Mouse (Mus musculus) cerebellum, adult 9-10 months (tissue): ENCODE data around the gene Myo7a.
A peak's percentile ranks its signal among the peaks of the same experiment; 100 is the strongest.

ENCODE experiments used
- DNase-seq: peaks from one replicate; pipeline ENCODE4 v3.0.0; 2022

Myo7a gene

DNA sequence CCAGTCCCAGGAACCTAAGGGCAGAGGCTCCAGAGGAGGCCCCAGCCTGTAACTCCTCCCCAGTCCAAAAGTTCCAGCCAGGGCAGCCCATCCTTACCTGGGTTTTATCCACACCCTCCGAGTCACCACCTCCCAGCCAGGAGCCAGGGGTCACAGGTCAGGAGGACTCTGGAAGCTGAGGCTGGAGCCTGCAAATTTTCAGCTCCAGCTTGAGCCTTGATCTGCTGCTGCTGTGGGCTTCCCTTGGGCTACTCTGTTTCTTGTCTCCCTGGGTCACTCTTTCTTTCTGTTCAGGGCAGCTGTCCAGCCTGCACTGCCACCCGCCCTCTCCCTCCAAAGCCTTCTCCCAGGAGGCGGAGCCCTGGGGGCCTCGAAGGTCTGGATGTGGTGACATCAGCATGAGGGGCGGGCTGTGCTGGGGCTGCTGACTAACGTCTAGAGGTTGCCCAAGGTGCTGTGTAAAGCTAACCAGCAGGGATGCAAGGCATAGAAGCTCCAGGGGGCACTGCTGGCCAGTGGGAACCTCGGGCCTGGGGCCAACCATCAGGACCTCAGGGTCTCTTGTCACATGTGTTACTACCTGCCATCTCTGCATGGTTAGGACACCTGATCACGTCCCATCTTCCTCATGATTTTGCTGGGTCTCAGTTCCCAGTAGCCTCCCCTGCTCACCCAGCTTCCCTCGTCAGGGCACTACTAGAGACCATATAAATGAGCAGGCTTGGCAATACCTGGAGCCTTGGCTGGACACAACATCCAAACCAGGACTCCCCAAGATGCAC, at the start of gene Myo7a:
Myo7a (minus strand) TSS at position 346 of the 782 bp plus-strand sequence.
- DNase-seq = peak; percentile 28

DNA sequence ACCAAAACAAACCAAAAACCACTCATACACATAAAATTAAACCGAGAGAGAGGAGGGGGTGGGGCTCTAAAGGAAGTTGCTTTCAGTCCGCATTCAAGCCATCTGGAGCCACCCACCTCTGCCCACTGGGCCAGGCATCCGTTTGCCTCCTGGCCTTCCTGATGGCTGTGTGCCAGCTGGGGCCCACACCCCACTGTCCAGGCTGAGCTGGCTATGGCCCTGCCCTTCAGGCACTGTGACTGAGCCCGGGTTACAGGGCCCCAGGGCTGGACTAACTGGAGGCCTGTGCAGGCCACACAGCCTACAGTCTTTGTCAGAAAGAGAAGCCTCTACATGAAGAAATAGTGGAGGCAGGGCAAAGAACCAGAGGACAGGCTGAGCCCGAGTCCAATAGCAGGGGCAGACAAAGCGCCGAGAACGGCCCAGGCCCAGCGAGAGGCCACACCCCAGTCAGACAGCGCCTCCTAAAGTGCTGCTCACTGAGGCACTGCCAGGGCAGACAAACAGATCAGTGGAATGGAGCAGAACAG, 45.7 kb upstream of the Myo7a start:
- no peak for DNase-seq

DNA sequence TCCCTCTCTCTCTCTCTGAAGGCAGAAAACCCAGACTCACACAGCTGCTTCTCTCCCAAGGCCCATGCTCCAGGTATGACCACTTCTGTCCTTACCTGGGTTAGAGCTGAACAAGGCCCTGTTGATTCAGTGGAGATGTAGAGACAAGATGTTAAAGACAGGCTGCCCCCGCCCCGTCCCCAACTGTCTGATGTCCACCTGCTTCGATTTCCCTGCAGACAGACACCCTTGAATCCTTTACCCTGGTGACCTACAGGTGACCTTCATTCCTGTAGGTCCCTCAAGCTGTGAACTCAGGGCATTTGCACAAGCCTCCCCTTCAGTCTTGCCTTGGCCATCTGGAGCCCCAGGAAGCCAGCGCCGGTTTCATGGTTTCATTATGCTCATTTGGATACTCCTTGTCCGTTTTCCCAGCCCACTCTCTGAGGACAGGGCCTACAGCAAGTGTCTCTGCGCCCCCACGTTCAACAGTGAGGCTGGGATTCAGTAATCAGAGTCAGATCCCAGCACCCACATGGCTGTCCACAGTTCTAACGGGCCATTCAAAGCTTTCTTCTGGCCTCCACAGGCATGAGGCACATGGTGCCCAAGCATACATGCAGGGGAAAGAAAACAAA, 45.2 kb upstream of the Myo7a start:
- DNase-seq = no peak

DNA sequence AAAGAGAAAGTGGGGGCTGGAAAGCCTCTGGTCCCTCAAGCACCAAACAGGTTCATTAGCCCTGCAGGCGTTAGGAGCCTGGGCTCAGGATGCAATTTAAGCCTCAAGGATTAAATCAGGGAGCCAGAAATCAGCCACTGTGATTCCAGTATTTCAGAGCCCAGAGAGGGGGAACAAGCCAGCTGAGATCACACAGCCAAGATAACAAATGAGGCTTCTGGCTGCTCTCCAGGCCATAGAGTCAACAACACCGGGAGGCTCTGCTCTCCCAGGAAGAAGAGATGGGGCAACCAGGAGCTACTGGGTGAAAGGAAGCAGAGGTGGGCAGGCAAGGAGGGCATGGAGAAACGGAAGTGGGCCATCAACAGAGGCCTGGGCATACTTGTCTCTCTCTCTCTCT, 44.4 kb upstream of the Myo7a start:
- no peak for DNase-seq

DNA sequence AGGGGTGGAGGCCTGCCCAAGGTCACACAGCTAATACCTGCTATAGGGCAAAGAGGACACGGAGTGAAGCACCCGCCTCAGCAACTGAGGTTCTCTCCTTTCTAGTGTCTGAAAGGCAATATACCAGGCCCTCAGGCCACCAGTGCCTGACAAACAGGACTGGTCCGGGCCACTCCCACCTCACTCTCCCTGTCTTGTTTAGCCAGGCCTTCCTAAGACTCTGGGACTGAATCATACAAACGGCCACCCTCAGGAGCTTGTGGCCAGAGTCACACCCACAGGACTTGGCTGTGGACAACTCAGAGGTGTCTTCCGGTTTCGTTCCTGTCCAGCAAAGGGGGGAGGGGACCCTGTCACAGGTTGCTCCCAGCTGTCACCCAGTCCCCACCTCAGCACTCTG, 42.9 kb upstream of the Myo7a start:
- DNase-seq = no peak

DNA sequence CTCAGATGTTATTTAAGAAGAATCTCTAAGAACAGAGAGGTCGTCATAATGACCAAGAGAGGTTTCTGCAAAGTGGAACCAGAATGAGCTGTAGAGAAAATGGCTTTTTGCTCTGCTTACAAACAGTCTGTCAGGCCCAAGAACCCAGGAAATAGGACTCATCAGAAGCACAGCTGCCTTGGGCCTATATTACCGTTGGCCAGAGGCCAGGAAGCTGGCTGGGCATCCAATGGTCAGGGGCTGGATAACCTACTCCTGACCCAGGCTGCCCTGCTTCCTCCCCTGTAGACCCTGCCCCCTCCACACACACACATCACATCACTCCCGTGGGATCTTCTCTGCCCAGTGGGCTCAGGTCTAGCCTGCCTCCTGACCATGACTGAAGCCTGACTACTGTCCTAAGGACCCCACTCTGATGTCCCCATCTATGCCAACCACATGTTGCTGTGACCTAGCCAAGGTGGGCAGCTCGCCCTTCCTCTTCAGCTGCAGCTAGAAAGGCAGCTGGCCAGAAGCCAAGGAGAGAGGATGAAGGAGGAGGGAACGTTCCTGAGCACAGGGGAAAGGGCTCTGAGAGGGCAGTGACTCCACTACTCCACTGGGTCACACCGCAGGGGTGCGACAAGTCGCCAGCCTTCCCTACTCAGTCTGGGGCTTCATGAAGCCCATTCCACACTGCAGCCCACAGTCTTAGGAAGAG, 40.9 kb upstream of the Myo7a start:
- no peak for DNase-seq

DNA sequence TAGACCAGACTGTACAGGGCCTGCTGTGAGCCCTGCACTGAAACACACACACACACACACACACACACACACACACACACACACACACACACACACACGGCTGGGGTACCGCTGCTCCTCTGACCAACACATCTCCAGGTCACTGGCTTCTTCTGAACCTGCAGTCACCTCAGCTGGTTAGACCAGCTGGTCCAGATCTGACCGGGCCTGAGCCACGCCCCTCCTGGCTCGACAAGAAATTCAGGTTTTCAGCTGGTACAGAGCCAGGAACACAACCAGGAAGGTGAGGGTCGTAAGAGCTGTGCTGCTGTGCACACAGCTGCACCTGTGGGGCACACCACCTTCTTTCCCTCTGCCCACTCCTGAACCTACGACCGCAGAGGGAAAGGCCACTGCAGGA, 39.2 kb upstream of the Myo7a start:
- no peak for DNase-seq

DNA sequence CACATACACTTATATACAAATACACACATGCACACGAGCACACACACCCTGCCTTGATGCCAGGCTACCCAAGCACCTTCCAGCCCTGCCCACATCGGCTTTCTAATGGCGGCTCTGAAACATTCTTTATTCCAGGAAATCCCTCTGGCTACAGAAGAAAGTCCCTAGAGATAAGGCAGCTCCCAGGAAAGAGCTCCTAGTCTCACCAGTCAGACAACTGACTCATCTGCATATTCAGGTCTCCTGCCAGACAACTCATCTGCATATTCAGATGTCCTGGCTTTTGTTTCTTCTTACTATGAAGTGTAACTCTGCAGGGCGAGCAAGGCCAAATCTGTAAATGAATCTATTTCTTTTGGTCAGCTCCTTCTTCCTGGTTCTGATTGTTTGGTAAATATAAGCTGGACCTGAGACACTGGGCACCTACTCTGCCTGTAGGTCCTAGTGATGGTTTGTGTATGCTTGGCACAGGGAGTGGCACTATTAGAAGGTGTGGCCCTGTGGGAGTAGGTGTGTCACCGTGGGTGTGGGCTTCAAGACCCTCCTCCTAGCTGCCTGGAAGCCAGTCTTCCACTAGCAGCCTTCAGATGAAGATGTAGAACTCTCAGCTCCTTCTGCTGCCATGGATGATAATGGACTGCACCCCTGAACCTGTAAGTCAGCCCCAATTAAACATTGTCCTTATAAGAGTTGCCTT, 38.5 kb upstream of the Myo7a start:
- no peak for DNase-seq

DNA sequence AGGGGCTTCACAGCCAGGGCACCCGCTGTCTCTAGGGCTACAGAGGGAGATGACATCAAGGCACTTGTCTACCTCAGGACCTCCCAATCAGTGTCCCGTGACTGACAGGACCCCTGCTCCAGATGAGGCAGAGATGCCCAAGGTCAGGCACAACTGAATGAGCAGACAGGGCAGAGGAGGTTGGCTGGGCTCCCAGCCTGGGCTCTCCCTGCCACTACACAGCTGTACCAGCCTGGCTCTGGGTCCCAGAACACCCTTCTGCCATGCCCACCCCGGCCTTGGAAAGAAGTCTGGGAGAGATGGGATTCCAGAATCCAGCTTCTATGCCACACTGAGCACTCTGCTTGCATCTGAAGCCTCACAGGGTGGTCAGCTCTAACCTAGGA, 36.9 kb upstream of the Myo7a start:
- no peak for DNase-seq

DNA sequence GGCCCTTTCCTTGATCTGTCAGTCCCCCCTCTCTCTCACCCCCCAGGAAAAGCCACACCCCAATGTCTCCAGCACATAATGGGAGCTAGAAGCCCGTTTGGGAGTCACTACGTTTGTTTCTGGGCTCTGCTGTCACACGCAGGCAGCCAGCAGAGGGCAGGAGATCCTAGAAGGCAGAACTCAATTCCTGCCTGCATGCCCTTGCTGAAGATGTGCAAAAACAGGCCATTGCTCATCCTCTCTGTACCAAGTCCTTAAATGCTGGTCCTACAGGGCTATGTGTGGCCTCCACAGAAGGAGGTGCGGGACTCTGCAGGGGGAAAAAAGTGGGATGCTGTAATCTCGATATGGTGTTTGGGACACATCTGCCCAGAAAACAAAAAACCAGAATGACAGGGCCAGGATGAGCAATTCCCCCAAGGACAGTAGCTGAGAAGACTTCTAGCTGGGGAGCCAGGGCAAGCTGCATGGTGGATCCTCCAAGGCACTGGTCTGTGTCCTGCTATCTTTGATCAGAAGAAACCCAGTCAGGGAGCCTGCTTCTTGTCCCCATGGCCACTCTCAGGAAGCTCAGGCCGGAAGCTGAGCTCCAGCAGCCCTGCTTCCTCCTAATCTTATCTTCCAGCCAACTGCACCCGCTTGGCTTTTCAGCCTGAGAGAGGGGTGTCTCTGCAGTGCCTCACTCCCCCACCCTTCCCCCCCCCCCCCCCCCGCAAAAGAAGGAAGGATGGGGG, 36.4 kb upstream of the Myo7a start:
- DNase-seq = peak; percentile 47

DNA sequence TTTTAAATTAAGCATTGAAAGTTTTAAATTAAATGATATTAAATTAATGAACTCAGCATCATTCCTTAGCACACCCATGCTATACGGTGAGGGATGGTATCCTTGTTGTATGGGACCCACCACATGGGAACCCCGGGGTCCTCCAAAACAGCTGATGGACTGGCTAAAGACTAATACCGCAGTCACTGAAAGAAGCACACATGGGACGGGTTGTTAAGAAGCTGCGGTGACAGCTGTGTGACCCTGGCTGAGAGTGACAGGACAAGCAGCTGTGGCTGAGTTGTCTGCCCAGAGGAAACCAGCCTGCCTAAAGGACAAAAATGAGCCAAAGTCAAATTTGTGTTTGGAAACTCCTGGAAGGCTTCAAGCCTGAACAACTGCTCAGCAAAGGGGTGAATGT, 34.6 kb upstream of the Myo7a start:
- DNase-seq = no peak

DNA sequence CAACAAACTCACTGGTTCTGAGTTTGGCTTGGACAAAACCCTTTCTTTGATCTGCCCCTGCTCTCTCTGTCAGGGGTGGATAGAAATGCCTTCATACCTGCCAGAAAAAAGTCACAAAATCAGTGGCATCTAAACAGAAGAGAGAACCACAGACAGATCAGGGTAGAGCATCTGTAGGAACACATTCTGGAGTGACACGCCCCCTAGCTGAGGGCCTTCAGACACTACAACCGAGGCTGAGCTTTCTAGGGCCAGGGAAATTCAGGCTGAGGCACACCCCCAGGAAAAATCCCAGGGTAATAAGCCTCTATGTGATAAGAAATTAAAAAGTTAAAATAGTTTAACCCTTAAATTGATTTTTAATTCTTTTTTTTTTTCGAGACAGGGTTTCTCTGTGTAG, 34.0 kb upstream of the Myo7a start:
- DNase-seq = no peak

DNA sequence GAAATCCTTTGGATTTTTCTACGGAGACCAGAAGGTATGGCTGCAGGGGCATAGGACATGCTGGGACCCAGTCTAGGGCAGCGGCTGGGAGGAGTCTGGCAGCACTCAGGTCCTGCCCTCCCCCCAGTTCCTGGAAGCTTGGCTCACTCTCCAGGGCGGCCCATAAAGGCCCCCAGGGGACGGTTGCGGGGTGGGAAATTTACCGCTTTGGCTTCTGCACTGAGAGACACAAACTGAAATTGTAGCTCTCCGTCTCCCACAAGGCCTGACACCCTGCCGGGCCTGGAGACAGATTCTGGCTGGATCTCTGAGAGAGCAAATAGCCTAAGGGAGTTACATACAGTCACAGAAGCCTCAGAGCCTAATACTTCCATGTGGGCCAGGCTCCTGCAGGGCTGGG, 33.1 kb upstream of the Myo7a start:
- no peak for DNase-seq

DNA sequence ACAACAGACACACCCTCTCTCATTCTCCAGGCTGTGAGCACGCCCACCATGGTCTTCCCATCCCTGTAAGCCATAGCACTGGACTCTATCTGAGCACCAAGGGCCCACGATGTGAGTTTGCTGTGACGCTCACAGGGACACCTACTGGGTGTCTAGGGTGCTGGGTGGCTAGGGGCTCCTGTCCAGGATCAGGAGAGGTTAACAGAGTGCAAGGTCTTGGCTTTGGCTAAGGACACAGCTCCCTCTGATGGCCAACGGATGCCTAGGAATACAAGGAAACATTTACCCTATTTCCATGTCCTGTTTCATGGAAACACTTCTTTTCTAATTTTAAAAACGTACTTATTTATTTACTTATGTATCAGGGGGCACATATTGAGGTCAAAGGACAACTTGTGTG, 31.2 kb upstream of the Myo7a start:
- DNase-seq = no peak

DNA sequence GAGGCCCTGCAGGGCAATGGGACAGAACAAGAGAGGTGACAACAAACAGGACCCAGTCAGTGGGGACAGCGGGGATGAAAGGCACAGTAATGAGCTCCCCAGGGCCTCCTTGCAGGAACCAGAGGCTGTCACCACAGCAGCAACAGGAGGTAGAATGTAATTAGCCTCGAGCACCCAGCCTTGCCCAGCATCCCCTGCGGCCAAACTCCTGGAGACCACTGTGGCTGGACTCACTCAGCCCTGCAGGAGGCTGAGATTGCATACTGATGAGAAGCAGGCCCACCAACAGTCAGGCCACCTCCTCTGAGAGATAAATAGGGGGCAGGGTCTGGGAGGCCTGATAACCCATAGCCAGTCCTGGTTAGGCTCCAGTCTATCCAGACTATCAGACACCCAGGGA, 30.5 kb upstream of the Myo7a start:
- DNase-seq = no peak

DNA sequence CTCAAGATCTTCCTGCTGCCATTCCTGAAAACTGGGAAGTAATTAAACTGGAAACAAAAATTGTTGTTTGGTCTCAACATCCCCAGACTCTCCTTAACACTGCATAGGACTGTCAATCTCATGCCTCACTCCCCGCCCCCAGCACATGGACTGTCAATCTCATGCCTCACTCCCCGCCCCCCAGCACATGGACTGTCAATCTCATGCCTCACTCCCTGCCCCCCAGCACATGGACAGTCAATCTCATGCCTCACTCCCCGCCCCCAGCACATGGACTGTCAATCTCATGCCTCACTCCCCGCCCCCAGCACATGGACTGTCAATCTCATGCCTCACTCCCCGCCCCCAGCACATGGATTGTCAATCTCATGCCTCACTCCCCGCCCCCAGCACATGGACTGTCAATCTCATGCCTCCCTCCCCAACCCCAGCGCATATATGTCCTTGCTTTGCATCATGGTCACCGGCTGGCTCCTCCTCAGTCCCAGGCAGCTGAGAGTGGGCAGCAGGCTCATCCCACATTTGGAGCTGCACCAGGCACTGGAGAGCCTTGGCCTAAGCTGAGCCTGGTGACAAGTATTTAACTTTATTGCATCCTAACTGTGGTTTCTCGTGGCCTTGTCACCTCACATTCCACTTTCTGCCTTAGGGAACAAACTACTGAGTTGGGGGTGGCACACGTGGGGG, 29.5 kb upstream of the Myo7a start:
- DNase-seq = no peak

DNA sequence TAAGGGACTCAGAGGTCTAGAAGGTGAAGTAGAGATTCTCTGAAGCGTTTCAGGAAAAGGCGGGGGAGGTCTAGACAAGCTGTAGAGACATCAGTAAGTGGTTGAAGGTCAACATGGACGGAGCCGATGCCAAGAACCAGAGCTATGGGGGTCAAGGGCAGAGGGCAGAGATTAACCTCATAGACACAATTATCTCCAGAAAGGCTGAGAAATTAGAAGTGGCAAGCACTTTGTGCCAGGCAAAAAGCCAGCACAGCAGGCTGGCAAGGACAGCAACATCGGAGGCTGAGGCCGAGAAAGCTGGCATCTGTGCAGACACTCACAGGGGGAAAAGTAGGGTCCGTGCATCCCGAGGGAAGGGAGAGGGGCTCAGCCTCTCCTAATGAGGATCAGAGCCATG, 28.4 kb upstream of the Myo7a start:
- DNase-seq = no peak

DNA sequence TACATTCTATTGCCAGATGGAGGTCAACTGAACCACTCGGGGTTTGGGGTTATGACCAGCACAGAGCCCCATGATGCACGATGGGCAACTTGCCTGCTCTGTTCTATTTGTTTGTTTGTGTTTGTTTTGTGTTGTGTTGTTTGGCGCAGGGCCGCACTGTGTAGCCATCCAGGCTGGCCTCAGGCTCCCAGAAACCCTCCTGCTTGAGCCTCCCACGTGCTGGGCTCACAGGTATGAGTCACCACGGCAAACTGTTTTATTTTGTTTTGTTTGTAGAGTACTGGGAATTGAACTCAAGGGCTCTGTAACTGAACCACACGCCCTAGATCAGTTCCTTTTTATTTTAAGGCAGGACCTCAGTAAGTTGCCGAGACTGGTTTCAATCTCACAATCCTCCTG, 27.1 kb upstream of the Myo7a start:
- DNase-seq = no peak

DNA sequence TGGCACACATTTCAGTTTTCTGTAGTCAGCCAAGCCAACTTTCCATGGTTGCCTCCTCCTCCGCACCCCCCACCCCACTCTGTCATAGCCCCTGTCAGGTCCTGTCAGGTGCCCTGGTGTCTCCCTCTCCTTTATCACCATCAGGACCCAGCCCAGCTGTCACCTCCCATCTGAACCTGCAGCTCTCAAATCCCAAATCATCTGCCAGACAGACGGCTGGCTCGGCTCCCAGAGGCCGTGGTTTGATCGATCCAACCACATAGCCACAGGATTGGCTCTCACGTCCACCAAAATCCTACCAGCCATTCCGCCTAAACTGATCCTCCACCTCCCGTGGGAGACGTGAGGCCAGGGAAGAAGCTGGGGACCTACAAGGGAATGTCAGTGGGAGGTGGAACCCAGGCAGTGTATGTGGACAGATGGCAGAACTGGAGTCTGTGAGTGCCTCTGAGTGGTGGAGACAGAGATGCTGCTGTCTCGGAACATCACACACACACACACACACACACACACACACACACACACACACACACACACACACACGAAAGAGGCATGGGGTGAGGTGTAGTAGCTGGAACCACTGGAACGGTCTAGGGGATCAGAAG, 26.6 kb upstream of the Myo7a start:
- no peak for DNase-seq

DNA sequence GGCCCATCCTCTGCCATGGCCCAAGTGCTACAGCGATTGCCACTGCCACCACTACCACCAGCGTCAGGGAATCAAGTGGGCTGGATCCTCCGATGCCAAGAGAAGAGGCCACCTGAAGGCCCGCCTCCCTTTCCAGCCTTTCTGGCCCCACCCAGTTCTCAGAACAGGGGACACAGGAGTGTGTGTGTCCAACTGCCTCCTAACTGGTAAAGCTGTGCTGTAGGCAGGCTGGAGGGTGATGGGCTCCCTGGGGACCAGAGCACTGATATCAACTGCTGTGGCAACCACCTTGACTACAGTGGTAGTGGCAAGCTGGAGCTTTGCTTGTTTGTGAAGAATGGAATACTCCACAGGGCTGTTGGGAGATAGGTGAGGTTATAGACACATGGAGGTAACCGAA, 26.1 kb upstream of the Myo7a start, which contains the start of gene Omp:
Omp (minus strand) TSS at position 101 of the 400 bp plus-strand sequence.
- DNase-seq = no peak

DNA sequence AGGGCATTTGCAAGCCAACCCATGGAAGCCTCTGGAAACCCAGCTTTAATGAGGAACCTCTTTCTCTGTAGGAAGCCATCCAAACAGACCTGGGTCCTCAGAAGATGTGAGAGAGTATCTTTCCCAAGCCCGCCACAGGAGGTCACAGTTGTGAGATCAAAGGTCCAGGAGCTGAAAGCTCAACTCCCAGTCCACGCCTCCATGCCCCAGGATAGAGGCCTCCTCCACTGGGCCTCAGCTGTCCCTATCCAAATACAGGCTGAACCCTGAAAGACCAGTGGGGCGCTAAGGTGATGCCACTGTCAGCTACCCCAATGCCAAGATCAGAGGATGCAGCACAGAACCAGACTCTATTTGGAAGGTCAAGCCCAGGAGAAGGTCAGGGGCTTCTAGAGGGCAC, 23.3 kb upstream of the Myo7a start:
- DNase-seq = no peak

DNA sequence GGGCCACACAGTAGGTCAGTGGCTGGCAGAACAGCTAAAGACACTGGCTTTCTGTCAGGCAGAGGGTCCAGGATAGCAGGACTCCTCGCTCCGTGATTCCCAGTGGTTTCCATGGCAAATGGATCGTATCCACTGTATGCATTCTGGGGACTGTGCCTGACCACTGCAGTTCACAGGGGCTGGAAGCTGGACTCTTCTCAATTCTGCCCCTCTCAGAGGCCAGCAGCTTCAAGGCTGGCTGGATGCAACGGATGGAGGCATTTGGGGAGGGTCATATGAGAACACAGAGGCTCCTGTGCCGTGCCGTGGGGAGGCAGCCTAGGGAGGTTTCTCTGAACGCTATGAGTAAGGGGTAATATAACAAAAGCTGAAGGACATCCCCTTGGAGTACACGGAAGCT, 22.9 kb upstream of the Myo7a start:
- no peak for DNase-seq
